Mouse (Mus musculus) ovary, postnatal 36 days (tissue): ENCODE results near the gene Atf6.

ENCODE experiments used
- DNase-seq: peaks from one replicate; pipeline ENCODE4 v3.0.0; 2022; ENCODE audit warnings: low spot score, mixed read lengths

The Atf6 gene

DNA sequence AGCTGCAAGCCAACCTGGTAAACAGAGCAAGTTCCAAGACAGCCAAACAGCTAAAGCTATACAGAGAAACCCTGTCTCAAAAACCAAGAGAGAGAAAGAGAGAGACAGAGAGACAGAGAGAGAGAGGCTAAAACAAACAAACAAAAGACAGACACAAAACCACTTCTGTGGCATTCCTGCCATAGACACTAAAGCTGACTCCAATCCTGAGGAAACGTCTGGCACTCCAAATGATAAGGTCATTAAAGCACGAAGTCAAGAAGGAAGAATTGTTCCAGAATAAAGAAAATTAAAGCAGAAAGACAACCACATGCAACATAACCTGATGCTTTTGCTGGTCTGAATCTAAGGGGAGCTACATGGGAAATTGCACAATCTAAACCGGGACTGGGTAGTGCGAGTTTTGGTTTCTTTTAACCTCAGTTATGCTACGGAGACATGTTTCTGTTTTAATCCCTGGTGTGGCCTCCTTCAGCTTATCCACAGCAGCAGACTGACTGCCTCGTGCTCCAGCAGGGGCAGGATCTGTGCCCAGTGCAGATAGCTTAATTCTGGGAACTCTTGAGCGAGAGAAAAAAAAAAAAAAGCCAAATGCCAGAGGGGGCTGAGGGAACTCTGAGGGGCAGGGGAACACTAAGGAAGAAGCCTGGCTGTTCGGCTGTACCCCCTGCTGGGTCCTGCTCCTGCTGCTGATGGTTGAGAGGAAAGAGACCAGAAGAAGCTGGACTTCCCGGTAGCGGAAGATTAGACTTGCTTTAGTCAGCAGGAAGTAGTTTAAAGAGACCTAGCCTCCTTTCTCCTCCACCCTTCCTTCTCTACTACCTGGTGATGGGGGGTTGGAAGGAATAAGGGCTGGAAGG lies 21.9 kb downstream of the Atf6 start:
- no peak for DNase-seq

DNA sequence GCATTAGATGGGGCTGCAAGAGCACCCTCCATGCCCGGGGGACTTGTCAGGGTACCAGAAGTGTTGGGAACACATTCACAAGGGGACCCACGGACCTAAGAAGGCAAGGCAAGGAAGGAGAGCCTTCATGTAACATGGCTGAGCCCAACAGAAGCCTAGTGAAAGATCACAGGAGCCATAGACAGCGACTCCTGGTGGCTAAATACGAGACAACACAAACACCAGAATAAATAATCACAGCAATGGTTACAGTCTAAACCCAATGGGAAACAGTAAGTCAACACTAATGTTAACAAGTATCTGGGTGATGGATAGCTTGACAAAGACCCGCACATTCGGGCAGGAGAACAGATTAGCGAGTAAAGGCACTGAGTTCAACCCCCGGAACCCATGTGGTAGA lies 23.2 kb downstream of the Atf6 start:
- no peak for DNase-seq

DNA sequence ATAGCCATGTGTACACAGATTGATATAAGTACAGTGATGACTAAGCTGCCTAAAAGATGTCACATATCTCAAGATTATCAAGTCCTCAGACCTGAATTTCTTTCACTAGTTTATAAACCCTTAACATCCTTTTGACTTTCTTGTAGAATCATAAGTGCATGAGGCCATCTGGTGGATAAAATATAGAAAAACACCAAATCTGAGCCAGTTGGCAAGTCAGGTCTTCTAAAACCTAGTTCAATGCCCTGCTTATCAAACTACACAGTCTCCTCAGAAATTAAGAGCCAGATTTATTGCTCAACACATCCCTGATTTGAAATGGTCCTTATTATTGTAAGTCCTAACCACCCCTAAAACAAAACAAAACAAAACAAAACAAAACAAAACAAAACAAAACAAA lies 27.9 kb downstream of the Atf6 start:
- no peak for DNase-seq

DNA sequence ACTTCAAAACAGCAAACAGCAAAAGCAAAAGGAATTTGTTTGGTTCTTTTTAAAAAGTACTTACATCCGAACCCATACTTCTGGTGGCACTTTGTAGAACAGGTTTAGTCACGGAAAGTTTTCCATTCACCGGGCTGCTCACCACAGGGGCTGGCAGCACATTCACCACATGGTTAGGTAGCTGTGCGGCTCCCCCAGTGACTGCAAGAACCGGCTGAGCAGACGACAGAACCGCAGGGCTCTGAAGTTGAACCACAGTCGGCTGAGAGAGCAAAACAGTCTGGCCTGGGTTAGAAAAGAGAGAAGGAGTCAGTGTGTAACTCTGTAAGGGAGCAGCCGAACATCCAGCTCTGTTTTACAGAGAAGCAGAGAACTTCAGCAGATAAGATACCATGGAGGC lies 32.8 kb downstream of the Atf6 start:
- no peak for DNase-seq

DNA sequence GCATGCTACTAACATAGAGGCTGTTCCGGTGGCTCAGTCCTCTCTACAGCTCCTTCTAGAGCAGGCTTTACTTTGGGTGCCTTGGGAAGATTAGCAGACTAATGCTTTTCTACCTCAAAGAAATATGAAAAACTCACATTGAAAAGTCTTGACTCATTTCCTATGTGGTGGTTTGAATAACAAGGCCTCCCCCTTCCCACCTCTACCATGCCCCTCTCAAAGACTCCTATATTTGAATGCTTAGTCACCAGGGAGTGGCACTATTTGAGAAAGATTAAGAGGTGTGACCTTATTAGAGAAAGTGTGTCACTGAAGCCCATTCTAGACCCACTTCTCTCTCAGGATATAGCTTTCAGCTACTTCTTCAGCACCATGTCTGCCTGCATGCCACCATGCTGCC lies 37.8 kb downstream of the Atf6 start:
- DNase-seq: no peak

DNA sequence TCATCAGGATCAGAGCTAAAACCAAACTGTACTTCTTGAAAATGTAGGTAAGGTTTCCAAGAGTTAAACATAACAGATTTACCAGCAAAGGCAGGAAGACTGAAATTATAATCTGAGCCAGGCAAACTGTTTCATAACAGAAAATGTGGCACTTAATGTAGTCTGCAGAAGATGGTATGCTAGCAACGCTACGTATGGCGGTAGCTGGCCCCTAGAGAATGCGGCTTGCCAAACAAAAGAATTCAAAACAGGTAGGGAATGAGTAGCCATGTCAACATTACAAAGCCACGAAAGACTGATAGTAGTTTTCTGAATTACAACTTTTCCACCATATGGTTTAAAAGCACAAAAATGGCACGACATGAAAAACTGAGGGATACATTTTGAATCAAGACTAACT lies 38.2 kb downstream of the Atf6 start:
- no peak for DNase-seq

DNA sequence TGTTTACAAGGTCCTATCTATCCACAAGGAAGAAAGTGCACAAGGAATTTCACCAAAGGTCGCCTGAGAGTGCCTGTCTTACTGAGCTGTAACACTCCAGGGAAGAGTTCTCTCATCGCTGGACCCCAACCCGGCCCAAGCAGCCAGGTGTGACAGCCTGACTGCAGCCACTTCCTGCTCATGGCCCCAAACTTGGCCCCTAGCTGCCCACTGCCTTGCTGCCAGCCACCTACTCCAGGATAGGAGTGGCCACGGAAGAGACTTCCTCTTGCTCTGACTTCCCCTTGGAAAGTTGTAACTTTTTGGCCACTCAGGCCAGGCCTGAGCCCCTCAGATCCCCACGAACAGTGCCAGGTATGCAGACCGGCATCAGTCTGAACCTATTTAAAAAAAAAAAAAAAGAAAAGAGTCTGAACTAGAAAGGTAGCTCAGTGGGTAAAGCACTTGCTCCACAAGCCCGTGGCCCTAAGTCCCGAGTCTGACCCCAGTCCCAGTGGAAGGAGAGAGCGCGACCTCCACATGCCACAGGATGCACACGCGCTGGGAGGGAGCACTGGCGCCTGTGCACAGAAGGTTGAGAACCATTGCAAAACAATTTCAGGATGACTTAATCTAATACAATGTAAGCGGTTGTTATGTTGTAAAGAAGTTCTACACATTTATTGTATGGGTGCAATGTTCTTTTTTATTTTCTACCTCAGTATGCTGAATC lies 47.3 kb downstream of the Atf6 start:
- no peak for DNase-seq

DNA sequence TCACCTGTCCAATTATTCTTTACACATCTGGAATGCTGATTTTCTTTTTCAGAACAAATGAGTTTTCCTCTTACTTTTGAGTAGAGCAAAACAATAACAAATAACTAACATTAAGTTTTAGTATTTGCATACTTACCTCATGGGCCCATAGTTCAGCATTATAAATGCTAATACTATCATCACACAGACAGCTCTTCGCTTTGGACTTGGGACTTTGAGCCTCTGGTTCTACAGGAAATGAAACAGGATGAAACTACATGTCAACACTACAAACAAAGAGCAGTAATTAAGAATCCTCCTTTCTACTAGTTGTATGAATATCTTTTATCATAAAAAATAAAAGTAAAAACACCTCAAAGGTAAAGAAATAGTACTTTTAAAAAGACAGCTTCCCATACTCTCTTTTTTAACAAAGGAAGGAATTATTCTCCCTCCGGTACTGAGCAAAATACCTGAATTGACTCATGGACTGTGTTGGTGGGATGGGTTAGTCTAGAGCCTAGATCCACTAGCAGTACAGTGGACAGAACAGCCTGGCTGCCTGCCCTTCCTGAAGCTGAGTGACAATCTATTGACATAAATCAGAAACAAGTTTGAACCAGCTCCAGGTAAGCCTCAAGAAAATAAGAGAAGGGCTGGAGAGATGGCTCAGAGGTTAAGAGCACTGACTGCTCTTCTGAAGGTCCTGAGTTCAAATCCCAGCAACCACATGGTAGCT lies 52.1 kb downstream of the Atf6 start:
- no peak for DNase-seq

DNA sequence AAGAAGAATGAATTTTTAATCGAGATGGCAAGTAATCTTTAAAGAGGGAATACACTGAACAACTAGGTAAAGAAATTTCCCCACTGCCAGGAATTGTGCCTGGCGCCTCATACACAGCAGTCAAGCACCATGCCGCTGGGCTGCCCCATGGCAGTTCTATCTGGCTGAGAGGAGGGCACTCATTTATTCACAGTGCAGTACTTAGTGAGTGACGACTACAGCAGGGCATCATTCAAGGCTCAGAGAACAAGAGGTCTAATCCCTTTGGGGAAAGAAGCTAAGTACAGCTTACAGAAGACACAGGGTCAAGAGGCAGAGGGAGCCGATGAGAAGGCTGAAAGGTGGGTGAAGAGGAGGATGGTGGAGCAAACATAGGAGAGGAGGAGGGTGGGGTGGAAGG lies 54.7 kb downstream of the Atf6 start:
- DNase-seq: no peak

DNA sequence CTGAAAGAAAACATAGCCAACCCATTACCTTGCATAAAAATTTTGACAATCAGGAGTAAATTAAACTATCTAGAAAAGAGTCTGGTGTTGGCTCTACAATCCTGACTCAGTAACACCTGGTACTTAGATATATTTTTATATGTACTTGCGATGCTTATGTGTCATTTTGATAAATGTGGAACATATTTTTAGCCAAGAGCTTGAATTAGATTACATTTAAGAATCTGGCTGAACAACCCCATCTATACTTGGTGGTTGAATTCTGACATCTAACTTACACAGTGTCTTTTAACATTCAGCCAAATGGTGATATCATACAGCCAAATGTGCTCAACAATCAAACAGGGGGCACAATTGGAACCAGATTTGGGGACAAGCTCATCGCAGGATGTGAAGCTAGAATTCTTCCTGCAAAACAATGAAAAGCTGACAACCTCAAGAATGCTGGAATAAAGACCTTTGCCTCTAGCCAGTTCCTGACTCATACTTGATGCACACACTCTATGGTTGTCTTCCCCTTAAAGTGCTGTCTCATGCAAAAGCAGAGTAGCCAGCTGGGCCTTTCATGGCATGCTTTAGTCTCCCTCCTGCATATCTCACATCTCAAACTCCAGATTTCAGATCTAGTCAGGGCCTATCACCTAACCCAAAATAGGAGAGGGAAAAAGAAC lies 59.8 kb downstream of the Atf6 start:
- no peak for DNase-seq

DNA sequence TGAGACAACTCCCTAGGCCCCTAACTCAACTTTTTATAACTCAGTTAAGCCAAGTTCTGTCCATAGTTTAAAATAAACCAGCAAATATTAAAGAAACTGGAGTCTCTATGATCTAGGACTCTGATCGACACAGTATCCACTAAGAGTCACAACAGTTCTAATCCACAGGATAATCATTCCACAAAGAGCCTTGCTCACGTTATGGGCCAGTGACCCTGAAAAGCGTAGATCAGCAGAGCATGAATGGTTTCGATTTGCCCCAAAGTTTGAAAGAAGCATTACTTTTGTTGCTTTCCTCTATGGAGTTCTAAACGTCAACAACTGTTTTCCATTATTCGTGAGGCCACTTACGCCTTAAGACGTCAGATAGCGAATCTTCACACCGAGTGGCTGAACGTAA lies 62.9 kb downstream of the Atf6 start:
- no peak for DNase-seq

DNA sequence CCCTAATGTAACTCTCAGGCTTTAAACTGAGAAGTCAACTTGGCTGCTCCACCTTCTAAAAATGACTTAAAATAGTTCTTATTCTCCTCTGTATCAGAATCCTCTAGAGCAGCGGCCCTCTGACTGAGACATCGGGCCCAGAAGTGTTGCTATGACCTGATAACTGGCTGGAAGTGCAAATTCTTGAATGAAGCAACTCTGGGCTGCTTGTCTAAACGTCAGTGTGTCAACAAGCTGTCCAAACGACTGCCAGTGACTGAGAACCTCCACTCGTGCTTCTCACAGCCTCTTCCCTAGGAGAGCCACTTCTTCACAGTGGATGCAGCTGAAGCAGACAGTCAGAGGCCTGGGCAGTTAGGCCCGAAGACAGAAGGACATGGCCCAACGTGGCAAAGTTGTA lies 64.9 kb downstream of the Atf6 start:
- no peak for DNase-seq

DNA sequence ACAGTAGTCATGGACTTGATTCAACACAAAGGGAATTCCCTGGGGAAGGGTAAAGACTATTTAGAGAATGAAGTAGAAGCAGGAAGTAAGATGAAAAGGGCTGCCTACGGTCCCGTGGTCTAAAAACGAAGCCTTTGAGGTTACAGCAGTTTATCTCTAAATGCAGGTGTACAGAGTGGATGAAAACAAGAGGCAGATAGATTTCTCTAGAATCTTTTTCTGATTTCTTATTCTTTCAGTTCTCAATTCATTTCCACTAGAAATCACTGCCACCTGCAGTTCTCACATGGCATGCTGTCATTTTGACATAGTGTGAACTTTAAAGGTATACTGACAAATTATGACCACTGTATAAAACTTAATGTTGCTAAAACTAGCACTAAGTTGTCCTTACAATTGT lies 66.9 kb downstream of the Atf6 start:
- DNase-seq: no peak

DNA sequence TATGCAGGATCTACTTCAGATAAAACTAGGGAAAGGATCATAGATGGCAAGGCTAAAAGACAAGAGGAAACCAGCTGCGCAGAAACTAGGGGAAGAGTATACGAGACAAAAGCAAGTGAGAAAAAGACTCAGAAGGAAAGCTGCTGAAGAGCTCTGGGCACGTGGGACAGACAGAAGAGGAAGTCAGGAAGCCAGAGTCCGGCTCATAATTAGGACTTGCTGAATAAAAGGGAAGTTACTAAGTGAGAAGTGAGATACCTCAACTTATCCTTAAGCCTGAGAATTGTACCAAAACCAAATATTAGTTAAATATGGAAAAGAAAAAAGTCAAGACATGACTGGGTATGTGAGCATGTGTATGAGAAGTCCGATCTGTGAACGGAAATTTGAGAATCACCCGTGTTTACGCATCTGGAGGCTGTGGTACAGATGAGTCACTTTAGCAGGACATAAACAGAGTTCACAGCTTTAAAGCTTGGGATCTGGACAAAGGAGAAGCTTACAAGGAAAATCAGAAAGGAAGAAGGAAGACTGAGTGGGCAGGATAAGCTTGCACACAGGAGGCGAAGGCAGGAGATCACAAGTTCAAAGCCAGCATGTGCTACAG lies 71.7 kb downstream of the Atf6 start:
- no peak for DNase-seq

DNA sequence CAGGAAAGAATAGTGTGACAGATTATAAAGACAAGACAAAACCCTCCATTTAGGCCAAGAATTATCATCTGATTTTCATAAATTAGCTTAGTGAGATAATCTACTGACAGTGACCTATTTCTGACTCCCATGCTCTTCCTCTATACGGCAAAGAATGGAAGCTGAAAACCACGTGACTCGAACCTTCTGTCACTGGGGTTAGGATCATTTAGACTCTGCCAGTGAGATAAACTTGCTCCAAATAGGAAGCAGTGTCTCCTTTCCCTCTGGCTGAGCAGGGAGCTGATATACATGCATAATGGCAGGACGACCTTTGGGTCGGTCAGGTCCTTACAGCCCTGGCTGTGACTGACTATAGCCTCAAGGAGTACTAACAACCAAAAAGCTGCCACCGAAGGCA lies 76.0 kb downstream of the Atf6 start:
- no peak for DNase-seq

DNA sequence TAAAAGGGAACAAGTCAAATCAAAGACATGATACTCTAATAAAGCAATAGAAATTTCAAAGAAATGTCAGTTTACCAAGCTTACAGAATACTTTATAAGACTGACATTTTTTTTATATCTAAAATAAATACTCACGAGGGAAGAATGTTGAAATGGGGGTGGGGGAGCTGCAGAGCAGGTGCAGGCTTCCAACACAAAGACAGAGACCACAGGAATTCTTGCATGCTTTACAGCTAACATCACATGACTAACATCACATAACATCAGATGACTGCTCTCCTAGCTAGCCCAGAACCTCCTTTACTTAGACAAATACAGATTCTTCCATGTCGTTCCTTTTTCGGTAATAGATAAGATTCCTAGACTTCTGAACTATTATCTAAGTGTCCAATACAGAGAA lies 76.6 kb downstream of the Atf6 start:
- DNase-seq: no peak

DNA sequence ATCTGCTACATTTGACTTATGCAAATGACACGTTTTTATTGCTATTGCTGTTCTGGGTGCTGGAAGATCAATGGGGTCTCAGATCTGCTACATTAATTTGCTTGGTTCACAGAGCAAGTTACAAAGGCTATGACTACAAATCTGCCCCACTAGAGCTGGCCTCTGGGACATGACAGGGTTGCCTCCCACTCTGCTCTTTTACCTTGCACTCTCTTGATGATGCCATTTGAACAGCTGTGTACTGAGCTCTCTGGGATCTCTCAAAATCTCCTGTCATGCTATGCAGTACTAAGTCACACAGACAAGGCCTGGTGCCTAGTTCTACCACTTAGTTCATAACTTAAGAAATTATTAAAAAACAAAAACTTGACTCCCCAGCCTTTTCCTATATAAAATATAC lies 79.9 kb downstream of the Atf6 start:
- no peak for DNase-seq

DNA sequence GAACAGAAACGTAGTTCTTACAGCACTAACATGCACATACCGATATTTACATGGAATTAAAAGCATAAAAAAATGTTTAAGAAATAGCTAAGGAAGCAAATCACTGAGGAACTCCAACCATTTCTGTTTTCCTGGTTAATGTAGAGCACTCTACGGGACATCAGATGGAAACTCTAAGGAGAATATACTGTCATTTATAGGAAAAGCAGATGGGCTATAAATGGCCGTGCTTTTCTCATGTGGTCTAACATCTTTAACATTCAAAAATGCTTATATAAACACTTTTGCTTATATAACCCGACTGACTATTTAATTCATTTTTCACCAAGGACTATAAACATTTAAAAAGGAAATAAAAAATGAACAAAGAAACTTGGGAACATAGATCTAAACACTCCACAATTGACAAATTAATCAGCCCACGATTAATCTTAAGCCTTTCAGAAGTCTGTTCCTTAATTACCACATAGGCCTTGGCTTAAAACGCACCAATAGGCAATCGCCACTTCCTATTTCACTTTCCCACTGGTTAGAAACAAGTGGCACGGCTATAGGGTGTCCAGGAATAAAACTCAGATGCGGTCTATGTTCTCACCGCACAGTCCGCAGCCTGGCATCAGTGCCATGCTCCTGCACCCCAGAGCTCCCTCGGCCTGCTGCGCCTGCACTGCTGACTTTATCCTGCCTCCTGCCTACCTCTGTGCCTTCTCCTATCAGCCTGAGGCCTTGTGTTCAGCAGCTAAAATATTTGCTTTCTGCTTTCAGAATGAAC lies 80.8 kb downstream of the Atf6 start:
- no peak for DNase-seq

DNA sequence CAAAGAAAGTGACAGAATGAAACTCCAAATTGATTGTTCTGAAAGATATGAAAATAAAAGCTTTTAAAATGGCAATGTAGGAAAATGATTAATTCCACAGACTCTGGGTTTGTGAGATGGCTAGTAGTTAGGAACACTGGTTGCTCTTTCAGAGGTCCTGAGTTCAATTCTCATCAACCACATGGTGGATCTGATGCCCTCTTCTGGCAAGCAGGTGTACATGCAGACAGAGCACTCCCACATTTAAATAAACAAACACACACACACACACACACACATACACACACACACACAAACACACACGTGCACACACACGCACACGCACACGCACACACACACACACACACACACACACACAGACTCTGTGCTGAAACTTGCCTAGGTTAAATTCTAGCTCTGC lies 89.9 kb downstream of the Atf6 start:
- no peak for DNase-seq

DNA sequence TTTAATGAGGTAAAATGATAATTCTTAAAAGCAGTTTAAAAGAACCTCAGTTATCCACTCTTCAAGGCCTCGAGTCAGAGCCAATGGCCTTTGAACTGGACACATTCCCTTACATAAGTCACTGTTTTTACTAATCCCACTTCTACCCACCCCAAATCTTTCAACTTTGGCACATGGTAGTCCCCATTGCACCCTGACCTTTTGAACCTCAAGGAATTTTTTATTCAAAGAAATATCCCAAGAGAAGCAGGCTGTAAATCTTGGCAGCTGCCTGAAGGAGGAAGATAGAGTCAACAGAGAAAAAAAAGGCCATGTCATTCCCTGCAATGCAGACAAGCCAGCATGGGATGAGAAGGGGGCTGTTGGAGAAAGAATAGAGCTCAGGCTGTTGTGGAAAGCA lies 93.1 kb downstream of the Atf6 start:
- DNase-seq: no peak

DNA sequence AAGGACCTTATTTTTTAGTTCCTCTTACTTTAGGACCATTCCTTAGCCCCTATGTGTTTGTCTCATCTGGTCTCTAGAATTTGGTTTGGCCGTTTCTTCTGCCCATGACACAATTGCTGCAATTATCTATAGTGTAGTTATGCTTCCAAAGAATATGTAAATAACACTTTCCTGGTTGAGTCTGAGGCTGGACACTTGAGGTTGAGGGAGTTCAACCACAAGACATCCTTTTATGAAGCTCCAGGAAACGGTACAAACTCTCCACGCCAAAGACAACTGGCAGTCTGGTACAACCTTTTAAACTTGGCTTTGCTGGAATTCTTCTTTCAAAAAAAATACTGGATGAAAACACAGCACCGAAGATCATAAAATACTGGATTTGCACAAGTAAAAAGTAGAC lies 94.1 kb downstream of the Atf6 start:
- no peak for DNase-seq
